Mouse (Mus musculus) embryonic fibroblast, embryonic 13.5 days (primary cell): Measurements from ENCODE around the gene Frmd4a.

Experiments
- CTCF ChIP-seq: IDR thresholded peaks from 2 replicates; pipeline ENCODE4 v1.5.1; 2011; ENCODE audit warnings: mild to moderate bottlenecking, control low read depth, low read length, moderate library complexity, borderline replicate concordance; ENCODE audit not compliant: insufficient read depth
- POLR2A ChIP-seq: IDR thresholded peaks from 2 replicates; pipeline ENCODE4 v1.6.1; 2011; ENCODE audit warnings: low read depth, mild to moderate bottlenecking, control low read depth, low read length, moderate library complexity

- TF ChIP-seq CTCF (no peak), POLR2A (no peak)
Measured at GRCm38 (mm10) chr2:4346953-4347352, 329.4 kb downstream of the Frmd4a start.
